Mouse (Mus musculus) midbrain, embryonic 13.5 days (tissue): ENCODE results near the gene Sptbn4. TPM values are rescaled to one million over a fixed set of nuclear protein-coding genes. Genes with fewer than 3 reads are reported as not detected.

ENCODE experiments used
- ATAC-seq: fragments of 200-750 bp; cut with Nextera tagmentation; 2 replicates; pipeline ENCODE4 v1.8.0; 2017; ENCODE audit warnings: mild to moderate bottlenecking, moderate TSS enrichment, moderate library complexity
- H3K27ac ChIP-seq: fragments of 300-500 bp; sonication (generic); 2 replicates; pipeline ENCODE4 v1.5.1; 2015; ENCODE audit warnings: inconsistent platforms, mild to moderate bottlenecking, moderate library complexity
- H3K27me3 ChIP-seq: fragments of 300-500 bp; sonication (generic); 2 replicates; pipeline ENCODE4 v1.6.1; 2015; ENCODE audit warnings: mild to moderate bottlenecking, inconsistent platforms
- H3K36me3 ChIP-seq: fragments of 300-500 bp; sonication (generic); 2 replicates; pipeline ENCODE4 v1.6.1; 2015; ENCODE audit warnings: mild to moderate bottlenecking, inconsistent platforms
- H3K4me1 ChIP-seq: fragments of 300-500 bp; sonication (generic); replicated peaks from 2 replicates; pipeline ENCODE4 v1.6.1; 2015; ENCODE audit warnings: inconsistent platforms
- H3K4me2 ChIP-seq: fragments of 300-500 bp; sonication (generic); replicated peaks from 2 replicates; pipeline ENCODE4 v1.6.1; 2015; ENCODE audit warnings: moderate library complexity, mild to moderate bottlenecking, inconsistent platforms
- H3K4me3 ChIP-seq: fragments of 300-500 bp; sonication (generic); replicated peaks from 2 replicates; pipeline ENCODE4 v1.5.1; 2015; ENCODE audit warnings: mild to moderate bottlenecking, inconsistent platforms
- H3K9ac ChIP-seq: fragments of 300-500 bp; sonication (generic); replicated peaks from 2 replicates; pipeline ENCODE4 v1.6.1; 2015; ENCODE audit warnings: mild to moderate bottlenecking, inconsistent platforms
- H3K9me3 ChIP-seq: fragments of 300-500 bp; sonication (generic); 2 replicates; pipeline ENCODE4 v1.6.1; 2016; ENCODE audit warnings: mild to moderate bottlenecking, inconsistent platforms
- WGBS: fragments of 180-500 bp; shearing (Covaris S2); methylation state at CpG from one replicate; pipeline ENCODE4 v1.1.7; 2015; 5-methylcytosine and 5-hydroxymethylcytosine counted together
- polyA plus RNA-seq: library from polyadenylated mRNA; unstranded; fragments of >200 nt; fragmentation: Nextera tagmentation; extraction: Ambion mirVana; gene quantifications from 2 replicates; pipeline ENCODE4 v1.2.1, GENCODE M21; 2015

Sptbn4 gene
- polyA plus RNA-seq, 1 experiment from 2014 or later: 2.2 TPM

- Histone ChIP-seq H3K9me3 (no peaks in the 10 kb centered on the region), H3K36me3 (no peaks in the 10 kb centered on the region), H3K4me1 (peaks cover 22% of the 10 kb centered on the region), H3K4me2 (no peak overlapping the region), H3K4me3 (no peak overlapping the region), H3K27ac (no peak overlapping the region), H3K27me3 (peaks cover 22% of the 10 kb centered on the region), H3K9ac (no peak overlapping the region)
- WGBS: 62% methylated on average over 10 of the region's 10 CpGs
- ATAC-seq: no peak
Measured at GRCm38 (mm10) chr7:27449256-27449862, 1.9 kb upstream of the Sptbn4 start.

GRCm38 (mm10) chr7:27448421-27449206, 1.1 kb upstream of the Sptbn4 start:
- Histone ChIP-seq H3K4me2 (peak overlapping the region; percentile 80), H3K4me3 (peak overlapping the region; percentile 63), H3K9me3 (no peaks in the 10 kb centered on the region), H3K9ac (peak overlapping the region; percentile 54; the same call in 1 of the 2 replicates), H3K27ac (no peak overlapping the region), H3K27me3 (peaks cover 25% of the 10 kb centered on the region), H3K4me1 (peaks cover 22% of the 10 kb centered on the region), H3K36me3 (no peaks in the 10 kb centered on the region)
- no peak for ATAC-seq
- WGBS: 57% methylated on average over 15 of the region's 15 CpGs

GRCm38 (mm10) chr7:27446521-27447418, 716 bp downstream of the Sptbn4 start:
- Histone ChIP-seq H3K27ac (peak overlapping the region; percentile 54), H3K27me3 (peaks cover 28% of the 10 kb centered on the region), H3K4me1 (peaks cover 22% of the 10 kb centered on the region), H3K9me3 (no peaks in the 10 kb centered on the region), H3K4me3 (peak overlapping the region; percentile 63), H3K4me2 (peak overlapping the region; percentile 80), H3K9ac (peak overlapping the region; percentile 81), H3K36me3 (no peaks in the 10 kb centered on the region)
- ATAC-seq: peak; percentile 70
- 15% methylated on average over 23 of the region's 53 CpGs for WGBS

- no peaks in the 10 kb centered on the region for H3K9me3 ChIP-seq
- WGBS: 2% methylated on average over 18 of the region's 18 CpGs
- H3K27ac ChIP-seq: peak overlapping the region; percentile 54
- H3K36me3 ChIP-seq: peaks cover 4% of the 10 kb centered on the region; the same call in 1 of the 2 replicates
- peaks cover 29% of the 10 kb centered on the region for H3K27me3 ChIP-seq
- H3K4me3 ChIP-seq: peak overlapping the region; percentile 63
- ATAC-seq: peak; percentile 10
- peaks cover 22% of the 10 kb centered on the region for H3K4me1 ChIP-seq
- peak overlapping the region; percentile 81 for H3K9ac ChIP-seq
- H3K4me2 ChIP-seq: peak overlapping the region; percentile 80
Measured at GRCm38 (mm10) chr7:27446051-27446450, 1.4 kb downstream of the Sptbn4 start.

- Histone ChIP-seq H3K9me3 (0 out of 2 replicates have a peak, but pooled peaks cover 7% of the 10 kb centered on the region), H3K4me2 (no peak overlapping the region), H3K4me3 (no peak overlapping the region), H3K27me3 (peaks cover 18% of the 10 kb centered on the region), H3K36me3 (peaks cover 12% of the 10 kb centered on the region), H3K27ac (no peak overlapping the region), H3K4me1 (no peaks in the 10 kb centered on the region), H3K9ac (no peak overlapping the region)
- 79% methylated on average over 4 of the region's 4 CpGs for WGBS
- no peak for ATAC-seq
Measured at GRCm38 (mm10) chr7:27440014-27440413, 7.5 kb downstream of the Sptbn4 start.

- peaks cover 28% of the 10 kb centered on the region for H3K27me3 ChIP-seq
- H3K4me1 ChIP-seq: no peaks in the 10 kb centered on the region
- H3K4me2 ChIP-seq: no peak overlapping the region
- 60% methylated on average over 5 of the region's 5 CpGs for WGBS
- peaks cover 12% of the 10 kb centered on the region for H3K36me3 ChIP-seq
- no peak for ATAC-seq
- H3K9ac ChIP-seq: no peak overlapping the region
- H3K9me3 ChIP-seq: 0 out of 2 replicates have a peak, but pooled peaks cover 11% of the 10 kb centered on the region
- H3K27ac ChIP-seq: no peak overlapping the region
- H3K4me3 ChIP-seq: no peak overlapping the region
Measured at GRCm38 (mm10) chr7:27437544-27437943, 9.9 kb downstream of the Sptbn4 start.

GRCm38 (mm10) chr7:27433794-27434193, 13.7 kb downstream of the Sptbn4 start:
- 14% methylated on average over 10 of the region's 10 CpGs for WGBS
- Histone ChIP-seq H3K4me3 (no peak overlapping the region), H3K27ac (no peak overlapping the region), H3K9me3 (0 out of 2 replicates have a peak, but pooled peaks cover 9% of the 10 kb centered on the region), H3K4me2 (no peak overlapping the region), H3K36me3 (peaks cover 4% of the 10 kb centered on the region; the same call in 1 of the 2 replicates), H3K27me3 (peaks cover 26% of the 10 kb centered on the region), H3K9ac (no peak overlapping the region), H3K4me1 (no peaks in the 10 kb centered on the region)
- ATAC-seq: no peak

GRCm38 (mm10) chr7:27433349-27433748, 14.1 kb downstream of the Sptbn4 start:
- H3K9ac ChIP-seq: no peak overlapping the region
- ATAC-seq: no peak
- 31% methylated on average over 10 of the region's 10 CpGs for WGBS

GRCm38 (mm10) chr7:27429135-27429534, 18.4 kb downstream of the Sptbn4 start:
- WGBS: 66% methylated on average over 2 of the region's 2 CpGs
- ATAC-seq: no peak
- no peaks in the 10 kb centered on the region for H3K36me3 ChIP-seq
- H3K9me3 ChIP-seq: 0 out of 2 replicates have a peak, but pooled peaks cover 5% of the 10 kb centered on the region
- H3K4me1 ChIP-seq: no peaks in the 10 kb centered on the region
- no peak overlapping the region for H3K4me2 ChIP-seq
- H3K27me3 ChIP-seq: peaks cover 17% of the 10 kb centered on the region
- no peak overlapping the region for H3K9ac ChIP-seq
- no peak overlapping the region for H3K27ac ChIP-seq
- H3K4me3 ChIP-seq: no peak overlapping the region

More at GRCm38 (mm10) chr7:27433349-27433748, 14.1 kb downstream of the Sptbn4 start:
- Histone ChIP-seq H3K36me3 (peaks cover 4% of the 10 kb centered on the region; the same call in 1 of the 2 replicates), H3K27ac (no peak overlapping the region), H3K4me2 (no peak overlapping the region), H3K4me3 (no peak overlapping the region), H3K9me3 (0 out of 2 replicates have a peak, but pooled peaks cover 9% of the 10 kb centered on the region), H3K4me1 (no peaks in the 10 kb centered on the region), H3K27me3 (peaks cover 26% of the 10 kb centered on the region)

GRCm38 (mm10) chr7:27428002-27428401, 19.5 kb downstream of the Sptbn4 start:
- no peak overlapping the region for H3K4me2 ChIP-seq
- H3K9me3 ChIP-seq: 0 out of 2 replicates have a peak, but pooled peaks cover 5% of the 10 kb centered on the region
- H3K4me3 ChIP-seq: no peak overlapping the region
- no peak overlapping the region for H3K9ac ChIP-seq
- no peak overlapping the region for H3K27ac ChIP-seq
- WGBS: 87% methylated on average over 11 of the region's 11 CpGs
- no peaks in the 10 kb centered on the region for H3K4me1 ChIP-seq
- ATAC-seq: no peak
- H3K36me3 ChIP-seq: no peaks in the 10 kb centered on the region
- peaks cover 8% of the 10 kb centered on the region; the same call in 1 of the 2 replicates for H3K27me3 ChIP-seq

- WGBS: 88% methylated on average over 1 of the region's 1 CpGs
- Histone ChIP-seq H3K4me1 (no peaks in the 10 kb centered on the region), H3K9ac (no peak overlapping the region), H3K4me2 (no peak overlapping the region), H3K27me3 (peaks cover 5% of the 10 kb centered on the region; the same call in 1 of the 2 replicates), H3K9me3 (0 out of 2 replicates have a peak, but pooled peaks cover 5% of the 10 kb centered on the region), H3K36me3 (no peaks in the 10 kb centered on the region), H3K27ac (no peak overlapping the region), H3K4me3 (no peak overlapping the region)
- no peak for ATAC-seq
Measured at GRCm38 (mm10) chr7:27427387-27427786, 20.1 kb downstream of the Sptbn4 start.
